Mouse (Mus musculus) Muller cell, postnatal 12 days (primary cell): ENCODE measurements at regions not wholly inside any gene's neighbourhood (a gene's known extent, or its start where the extent isn't known, plus 50 kb on each side); places are given as distances from the start of the nearest gene placed in this dataset.
A peak's percentile ranks its signal among the peaks of the same experiment; 100 is the strongest.
"Not testable (repeated sequence)": the region's sequence is repeated elsewhere in the genome, so short reads cannot be mapped to it uniquely, and the experiment has no call there.

Experiments used
- DNase-seq: peaks from one replicate; pipeline ENCODE4 v3.0.0-alpha.2; 2015; ENCODE audit errors: inconsistent ontology term

GRCm38 (mm10) chr17:66206074-66206473 is 82.8 kb downstream of the Ddx11 start:
- DNase-seq: no peak

GRCm38 (mm10) chr17:66207653-66208497 is 84.6 kb downstream of the Ddx11 start:
- DNase-seq: peak; percentile 59

- not testable (repeated sequence) for DNase-seq
These were observed 85.6 kb downstream of the Ddx11 start for GRCm38 (mm10) chr17:66208803-66209515.

- no peak for DNase-seq
These were observed 88.2 kb downstream of the Ddx11 start for GRCm38 (mm10) chr17:66211561-66211960.

GRCm38 (mm10) chr17:66212616-66213015 is 89.3 kb downstream of the Ddx11 start:
- DNase-seq: no peak

GRCm38 (mm10) chr17:66218321-66218720 is 95.0 kb downstream of the Ddx11 start:
- DNase-seq: no peak

- DNase-seq: no peak
These were observed 96.5 kb downstream of the Ddx11 start for GRCm38 (mm10) chr17:66219669-66220435.

GRCm38 (mm10) chr17:66221256-66221655 is 97.9 kb downstream of the Ddx11 start:
- peak; percentile 56 for DNase-seq

- DNase-seq: no peak
These were observed 100.4 kb downstream of the Ddx11 start for GRCm38 (mm10) chr17:66223711-66224110.

GRCm38 (mm10) chr17:66224241-66224640 is 100.9 kb downstream of the Ddx11 start:
- peak; percentile 38 for DNase-seq

GRCm38 (mm10) chr17:66232391-66232790 is 109.1 kb downstream of the Ddx11 start:
- DNase-seq: no peak

GRCm38 (mm10) chr17:66232891-66233421 is 109.6 kb downstream of the Ddx11 start:
- no peak for DNase-seq

GRCm38 (mm10) chr17:66233451-66233951 is 110.2 kb downstream of the Ddx11 start:
- DNase-seq: no peak

GRCm38 (mm10) chr17:66234432-66234831 is 111.1 kb downstream of the Ddx11 start:
- DNase-seq: no peak

- peak; percentile 69 for DNase-seq
These were observed 111.9 kb downstream of the Ddx11 start for GRCm38 (mm10) chr17:66235096-66235805.

GRCm38 (mm10) chr17:66235806-66236335 is 112.6 kb downstream of the Ddx11 start:
- DNase-seq: no peak

- peak; percentile 45 for DNase-seq
These were observed 118.7 kb downstream of the Ddx11 start for GRCm38 (mm10) chr17:66241868-66242622.

GRCm38 (mm10) chr17:66244183-66244582 is 120.9 kb downstream of the Ddx11 start:
- DNase-seq: no peak

GRCm38 (mm10) chr17:66246031-66246534 is 122.8 kb downstream of the Ddx11 start:
- no peak for DNase-seq

GRCm38 (mm10) chr17:66251495-66251894 is 128.2 kb downstream of the Ddx11 start:
- no peak for DNase-seq
